Mouse (Mus musculus) lung, postnatal 36 days (tissue): ENCODE measurements around the gene Aff1.
A peak's percentile ranks its signal among the peaks of the same experiment; 100 is the strongest.

Source experiments
- DNase-seq: peaks from one replicate; pipeline ENCODE4 v3.0.0; 2022; ENCODE audit warnings: mixed read lengths

Aff1 gene

DNA sequence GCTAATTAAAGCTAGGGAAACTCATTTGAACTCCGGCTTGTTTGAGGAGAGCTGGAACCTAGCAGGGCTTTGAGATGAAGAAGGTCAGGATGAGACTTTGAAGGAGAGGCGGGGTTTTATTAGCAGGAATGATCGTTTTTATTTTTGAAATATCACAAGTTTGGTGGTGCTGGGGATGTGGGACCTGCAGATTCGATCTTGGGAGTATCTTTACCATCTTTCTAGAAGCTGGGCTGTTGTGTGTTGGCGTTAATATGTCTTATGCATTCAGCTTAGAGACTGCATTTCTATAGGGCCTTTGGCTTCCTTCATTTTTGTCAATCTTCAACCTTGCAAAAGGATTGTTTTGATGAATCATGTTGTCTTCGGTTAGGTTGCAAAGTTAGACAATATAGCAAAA lies 1.9 kb downstream of the Aff1 start:
- DNase-seq, result no peak

DNA sequence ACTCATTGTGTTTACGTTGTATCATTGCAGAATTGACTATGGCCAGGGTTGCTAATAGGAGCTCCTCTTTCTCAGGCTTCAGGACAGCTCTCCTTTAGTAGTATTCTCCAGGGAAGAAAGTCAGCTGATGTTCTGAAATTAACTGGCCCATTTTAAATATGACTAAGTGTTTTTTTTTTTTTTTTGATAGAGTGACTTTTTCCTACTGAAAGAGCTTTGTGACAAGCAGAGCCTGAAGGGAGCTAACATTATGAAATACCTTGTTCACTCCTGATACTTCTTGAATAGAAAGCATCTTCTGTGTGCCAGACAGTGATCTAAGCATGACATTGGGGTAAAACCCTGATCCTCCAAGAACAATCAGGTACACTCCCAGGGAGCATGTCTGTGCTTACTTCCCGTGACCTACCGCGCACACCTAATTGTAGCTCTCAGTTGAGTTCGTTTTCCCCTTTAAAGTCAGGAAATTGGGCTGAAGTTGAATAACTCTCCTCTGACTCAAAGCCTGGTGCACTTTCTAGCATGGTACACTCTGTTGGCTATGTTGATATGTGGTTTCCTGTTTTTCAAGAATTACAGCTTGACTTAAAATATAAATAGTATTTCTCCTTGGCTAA lies 5.8 kb downstream of the Aff1 start:
- DNase-seq, result no peak

DNA sequence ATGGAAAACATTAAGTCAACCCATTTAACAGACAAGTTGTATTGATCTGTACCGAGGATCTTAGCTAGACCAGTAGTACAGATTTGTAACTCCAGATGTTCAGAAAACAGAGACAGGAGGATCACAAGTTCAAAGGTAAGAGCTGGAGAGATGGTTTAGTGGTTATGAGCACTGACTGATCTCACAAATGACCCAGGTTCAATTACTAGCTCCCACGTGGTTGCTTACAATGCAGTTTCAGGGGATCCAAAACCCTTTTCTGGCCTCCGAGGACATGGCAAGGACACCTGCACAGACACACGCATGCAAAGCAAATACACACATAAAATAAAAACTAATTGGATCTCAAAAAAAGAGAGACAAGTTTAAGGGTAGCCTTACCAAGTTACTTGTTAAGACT lies 6.4 kb downstream of the Aff1 start:
- no peak for DNase-seq

DNA sequence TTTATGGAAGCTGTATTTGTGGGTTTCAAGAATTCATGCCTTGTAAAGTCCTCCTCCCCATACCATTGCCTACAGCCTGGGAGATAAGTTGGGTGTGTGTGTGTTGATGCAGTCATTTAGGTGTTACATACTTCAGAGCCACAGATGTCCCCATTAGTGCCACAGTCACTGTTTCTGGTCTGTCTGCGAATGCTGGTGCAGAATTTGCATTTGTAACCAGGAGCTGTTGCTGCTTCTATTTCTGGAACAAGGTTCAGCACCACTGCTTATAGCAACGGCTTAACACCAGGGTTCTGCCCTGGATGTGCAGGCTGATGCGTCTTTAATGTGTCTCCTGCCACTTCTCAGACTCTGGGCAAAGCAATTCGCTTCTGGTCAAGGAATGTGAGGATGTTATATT lies 7.4 kb downstream of the Aff1 start:
- DNase-seq, result peak; percentile 22

DNA sequence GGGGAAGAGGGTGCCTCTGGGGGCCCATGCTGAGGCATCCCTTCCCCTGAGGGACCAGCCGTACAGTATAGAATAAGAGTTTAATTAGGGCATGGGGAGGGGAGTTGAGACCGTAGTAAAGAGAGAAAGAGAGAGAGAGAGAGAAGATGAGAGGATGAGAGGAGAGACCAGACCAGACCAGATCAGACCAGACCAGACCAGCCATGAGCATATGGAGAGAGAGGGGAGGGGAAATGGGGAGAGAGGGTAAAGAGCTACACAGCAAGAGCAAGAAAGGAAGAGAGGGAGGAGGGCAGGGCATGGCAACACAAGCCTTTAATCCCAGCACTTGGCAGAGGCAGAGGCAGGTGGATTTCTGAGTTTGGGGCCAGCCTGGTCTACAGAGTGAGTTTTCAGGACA lies 8.5 kb downstream of the Aff1 start:
- DNase-seq, result no peak

DNA sequence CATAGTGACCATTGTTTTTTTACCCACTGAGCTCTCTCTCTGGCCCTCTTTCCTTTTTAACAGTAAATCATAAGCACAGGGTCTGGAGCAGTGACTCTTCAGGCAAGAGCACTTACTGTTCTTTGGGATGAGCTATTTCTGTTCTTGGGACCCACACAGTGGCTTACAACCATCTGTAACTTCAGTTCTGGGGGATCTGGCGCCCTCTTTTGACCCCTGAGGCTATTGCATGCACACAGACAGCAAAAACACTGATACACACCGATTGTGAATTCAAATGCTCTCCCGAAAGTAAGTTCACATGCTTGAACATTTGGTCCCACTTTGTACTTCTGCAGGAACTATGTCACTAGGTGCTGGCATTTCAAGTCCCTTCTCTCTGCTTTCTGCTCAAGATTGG lies 9.3 kb downstream of the Aff1 start:
- DNase-seq, result no peak

DNA sequence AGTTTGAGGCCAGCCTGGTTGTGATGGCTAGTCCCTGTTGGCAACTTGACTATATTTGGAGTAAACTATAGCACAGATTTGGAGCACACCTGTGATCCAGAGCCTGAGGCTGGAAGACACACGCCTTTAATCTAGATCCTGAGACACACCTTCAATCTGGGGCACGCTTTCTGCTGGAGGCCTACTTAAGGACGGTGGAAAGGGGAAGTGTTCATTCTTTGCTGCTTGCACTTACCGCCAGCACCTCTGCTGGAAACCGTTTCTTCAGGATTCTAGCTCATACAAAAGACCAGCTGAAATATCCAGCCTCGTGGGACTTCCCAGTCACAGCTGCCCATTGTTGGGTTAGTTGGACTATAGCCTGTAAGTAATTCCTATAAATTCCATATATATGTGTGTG lies 10.4 kb downstream of the Aff1 start:
- no peak for DNase-seq

DNA sequence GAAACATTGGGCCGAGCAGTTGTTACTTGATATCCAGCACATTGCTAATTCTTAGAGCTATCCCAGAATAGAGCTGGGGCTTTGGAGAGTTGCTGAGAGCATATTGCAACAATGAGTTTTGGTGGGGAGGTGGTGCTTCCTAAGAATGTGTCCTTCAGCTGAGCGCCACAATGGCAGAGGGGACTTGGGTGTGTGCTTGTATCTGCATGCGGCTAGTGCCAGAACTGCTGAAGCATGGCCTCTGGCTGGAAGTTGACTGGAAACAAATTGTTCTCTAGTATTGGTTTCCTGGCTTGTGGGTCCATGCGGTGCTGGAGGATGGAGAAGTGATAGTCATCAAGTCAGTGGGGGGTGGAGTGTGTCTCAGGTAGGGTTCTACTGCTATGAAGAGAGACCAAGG lies 13.2 kb downstream of the Aff1 start:
- DNase-seq, result no peak

DNA sequence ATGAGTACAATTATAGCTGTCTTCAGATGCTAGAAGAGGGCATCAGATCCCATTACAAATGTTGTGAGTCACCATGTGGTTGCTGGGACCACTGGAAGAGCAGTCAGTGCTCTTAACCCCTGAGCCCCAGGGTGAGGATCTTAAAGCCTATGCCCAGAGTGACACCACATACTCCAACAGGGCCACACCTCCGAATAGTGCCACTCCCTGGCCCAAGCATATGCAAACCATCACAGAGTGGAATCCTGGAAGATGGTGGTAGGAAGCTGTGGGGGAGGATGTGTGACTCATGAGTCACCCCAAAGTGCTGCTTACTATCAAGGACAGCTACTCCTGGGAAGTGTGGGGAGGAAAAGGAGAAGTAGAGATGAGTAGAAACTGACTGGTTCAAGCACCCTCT lies 13.7 kb downstream of the Aff1 start:
- peak; percentile 26 for DNase-seq

DNA sequence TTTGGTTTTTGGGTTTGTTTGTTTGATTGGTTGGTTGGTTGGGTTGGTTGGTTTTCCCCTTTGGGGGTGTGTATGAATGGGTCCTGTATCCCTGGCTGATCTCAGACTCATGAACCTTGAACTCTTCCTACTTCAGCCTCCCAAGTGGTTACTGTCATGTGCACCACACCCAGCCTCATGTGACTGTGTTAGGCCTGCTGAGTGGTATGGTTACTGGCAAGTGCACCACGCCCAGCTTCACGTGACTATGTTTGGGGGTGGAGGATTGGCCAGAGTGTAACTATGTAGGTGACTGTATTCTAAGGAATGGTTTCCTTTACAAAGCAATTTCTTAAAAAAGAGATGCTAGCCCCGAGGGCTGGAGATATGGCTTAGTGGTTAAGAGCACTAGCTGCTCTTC lies 16.9 kb downstream of the Aff1 start:
- DNase-seq, result peak; percentile 46

DNA sequence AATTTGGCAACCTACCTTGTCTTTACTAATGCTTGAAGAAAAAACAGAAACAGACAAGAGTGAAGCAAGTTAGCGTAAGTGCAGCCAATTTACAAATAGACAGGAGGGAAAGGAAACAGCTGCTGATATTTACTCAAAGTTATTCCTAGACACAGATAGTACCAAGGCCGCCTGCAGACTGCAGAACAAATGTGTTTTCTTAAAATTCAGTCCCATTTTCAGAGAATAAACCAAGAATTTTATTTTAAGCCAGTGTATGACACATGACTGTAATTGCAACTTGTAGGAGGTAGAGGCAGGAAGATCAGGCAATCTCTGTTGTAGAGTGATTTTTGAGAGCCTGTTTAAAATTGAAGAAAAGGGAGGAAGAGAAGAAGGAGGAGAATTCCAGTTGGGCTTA lies 19.7 kb downstream of the Aff1 start:
- no peak for DNase-seq

DNA sequence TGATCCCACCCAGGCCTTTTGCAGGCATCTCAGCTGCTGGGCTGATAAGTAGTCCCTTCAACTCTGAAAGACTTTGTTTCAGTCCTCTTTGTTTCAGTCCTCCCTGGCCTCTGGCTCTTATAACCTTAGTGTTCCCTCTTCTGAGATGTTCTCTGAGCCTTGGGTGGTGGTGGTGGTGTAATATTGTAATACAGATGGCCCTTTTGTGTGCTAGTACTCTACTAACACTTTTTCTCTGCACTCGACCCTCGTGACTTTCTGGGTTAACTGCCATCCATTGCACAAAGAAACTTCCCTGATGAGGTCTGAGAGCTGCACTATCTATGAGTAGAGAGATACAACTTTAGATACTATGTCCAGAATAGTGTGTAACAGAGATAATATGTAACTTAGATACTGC lies 21.2 kb downstream of the Aff1 start:
- no peak for DNase-seq

DNA sequence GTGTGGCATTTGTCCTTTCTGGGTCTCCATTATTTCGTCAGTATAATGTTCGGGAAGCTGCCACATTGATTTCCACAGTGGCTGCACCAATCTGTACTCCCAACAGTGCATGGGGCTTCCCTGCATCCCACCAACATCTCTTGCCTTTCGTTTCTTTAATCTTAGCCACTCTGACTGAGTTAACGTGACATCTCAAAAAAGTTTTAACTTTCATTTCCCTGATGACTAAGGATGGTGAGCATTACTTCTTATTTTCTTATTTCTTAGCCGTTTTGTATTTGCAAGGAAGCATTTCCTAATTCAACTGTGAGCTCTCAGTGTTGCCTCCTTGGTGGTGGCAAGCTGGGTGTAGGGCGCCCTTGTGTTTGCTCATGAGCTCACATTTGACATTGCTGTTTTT lies 22.8 kb downstream of the Aff1 start:
- no peak for DNase-seq

DNA sequence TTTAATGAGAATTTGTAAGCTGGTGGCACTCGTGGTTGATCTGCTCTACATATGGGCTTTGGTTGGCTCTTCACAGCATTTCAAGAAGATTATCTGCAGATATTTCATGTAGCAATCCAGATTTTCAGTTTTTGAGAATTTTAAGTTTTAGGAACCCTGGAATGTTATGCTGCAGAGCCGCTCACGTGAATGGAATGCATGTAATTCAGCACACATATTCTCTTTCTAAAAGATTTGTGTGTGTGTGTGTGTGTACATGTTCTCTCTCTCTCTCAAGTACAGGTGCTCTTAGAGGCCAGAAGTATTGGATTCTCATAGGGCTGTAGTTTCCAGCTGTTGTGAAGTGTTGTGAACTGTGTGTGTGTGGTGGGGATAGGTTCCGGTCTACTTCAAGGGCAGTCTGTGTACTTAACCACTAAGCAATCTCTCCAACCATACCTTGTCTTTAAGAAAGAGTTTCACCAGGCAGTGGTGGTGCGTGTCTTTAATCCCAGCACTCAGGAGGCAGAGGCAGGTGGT lies 24.7 kb downstream of the Aff1 start:
- DNase-seq, result no peak

DNA sequence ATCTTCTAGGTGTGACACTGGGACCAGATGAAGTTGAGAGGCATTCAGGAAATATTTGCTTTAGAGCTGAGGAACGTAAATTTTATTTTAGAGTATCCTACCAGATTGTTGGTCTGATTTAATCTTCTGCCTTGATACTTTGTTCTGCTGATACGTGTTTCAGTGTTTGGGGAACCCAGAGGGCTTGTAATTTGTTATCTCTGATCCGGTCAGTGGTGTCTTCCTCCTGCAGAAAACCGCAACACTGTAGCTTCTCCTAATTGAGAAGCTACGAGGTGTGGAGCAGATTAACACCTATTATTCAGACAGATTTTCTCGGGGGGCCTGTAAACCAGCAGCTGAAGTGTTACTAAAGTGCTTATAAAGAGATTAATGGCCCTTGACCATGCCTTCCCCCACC lies 27.0 kb downstream of the Aff1 start:
- no peak for DNase-seq

DNA sequence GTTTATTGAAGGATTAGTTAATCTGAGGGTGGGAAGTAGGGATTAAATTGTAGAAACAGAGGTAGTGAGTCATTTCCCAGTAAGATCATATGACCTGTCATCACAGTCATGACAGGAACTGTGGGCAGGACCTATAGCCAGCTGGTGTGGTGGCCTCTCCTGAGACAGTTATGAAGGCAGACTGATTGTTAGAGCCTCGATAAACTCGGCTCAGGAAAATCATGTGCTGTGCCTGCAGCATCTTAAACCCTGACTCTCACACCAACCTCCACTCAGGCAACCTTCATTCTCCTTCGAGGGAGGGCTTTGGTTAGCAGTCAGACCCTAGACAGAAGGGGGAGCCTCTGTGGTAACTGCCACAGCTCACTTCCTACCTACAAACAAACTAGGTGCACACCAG lies 27.7 kb downstream of the Aff1 start:
- no peak for DNase-seq

DNA sequence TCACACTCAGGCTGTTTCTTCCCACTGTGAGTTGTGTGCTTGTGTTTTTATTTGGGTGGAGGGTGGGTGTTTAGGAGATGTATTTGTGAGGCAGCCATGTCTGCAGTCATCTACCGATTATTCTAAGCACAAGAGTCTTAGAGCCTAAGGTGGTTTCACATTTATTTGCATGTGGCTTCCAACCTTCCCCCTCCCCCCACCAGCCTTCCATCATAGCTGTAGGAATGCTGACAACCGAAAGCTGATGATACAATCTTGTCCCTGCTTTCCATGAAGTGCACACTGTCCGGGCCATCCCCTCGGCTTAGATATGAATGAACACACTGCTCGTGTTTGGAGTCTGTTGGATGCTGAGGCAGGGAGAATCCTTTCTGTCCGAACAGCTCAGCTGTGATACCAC lies 28.8 kb downstream of the Aff1 start:
- no peak for DNase-seq

DNA sequence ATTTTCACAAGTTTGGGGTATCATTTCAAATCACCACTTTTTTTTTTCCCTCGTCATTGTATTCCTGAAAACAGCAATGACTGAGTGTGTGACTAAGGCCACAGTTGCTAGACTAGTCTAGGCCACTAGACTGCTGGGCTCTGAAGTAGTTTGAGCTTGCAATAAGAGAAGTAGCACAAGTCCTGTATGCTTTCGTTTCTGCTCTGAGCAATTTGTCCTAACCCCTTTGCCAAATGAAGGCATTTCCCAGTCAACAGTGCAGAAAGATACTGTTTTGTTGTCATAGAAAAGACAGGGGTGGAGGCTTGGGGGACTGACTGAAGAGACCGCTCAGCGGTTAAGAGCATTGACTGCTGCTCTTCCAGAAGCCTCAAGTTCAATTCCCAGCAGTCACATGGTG lies 29.3 kb downstream of the Aff1 start:
- peak; percentile 57 for DNase-seq

DNA sequence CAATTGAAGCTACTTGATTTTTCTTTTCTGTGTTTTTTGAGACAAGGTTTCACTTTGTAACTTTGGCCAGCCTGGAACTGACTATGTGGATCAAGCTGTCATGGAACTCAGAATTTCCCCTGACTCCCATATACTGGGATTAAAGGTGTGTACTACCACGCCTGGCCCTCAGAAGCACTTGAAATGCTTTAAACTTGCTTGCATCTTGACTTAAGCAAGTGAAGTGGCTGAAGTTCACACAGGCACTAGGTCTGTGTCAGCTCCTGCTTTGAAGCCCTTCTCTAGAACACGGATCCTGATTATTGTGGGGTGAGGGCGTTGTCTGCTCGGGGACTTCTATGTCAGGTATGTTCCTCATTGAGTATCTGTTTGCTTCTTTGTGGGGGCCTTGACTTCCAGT lies 30.5 kb downstream of the Aff1 start:
- DNase-seq, result peak; percentile 81

DNA sequence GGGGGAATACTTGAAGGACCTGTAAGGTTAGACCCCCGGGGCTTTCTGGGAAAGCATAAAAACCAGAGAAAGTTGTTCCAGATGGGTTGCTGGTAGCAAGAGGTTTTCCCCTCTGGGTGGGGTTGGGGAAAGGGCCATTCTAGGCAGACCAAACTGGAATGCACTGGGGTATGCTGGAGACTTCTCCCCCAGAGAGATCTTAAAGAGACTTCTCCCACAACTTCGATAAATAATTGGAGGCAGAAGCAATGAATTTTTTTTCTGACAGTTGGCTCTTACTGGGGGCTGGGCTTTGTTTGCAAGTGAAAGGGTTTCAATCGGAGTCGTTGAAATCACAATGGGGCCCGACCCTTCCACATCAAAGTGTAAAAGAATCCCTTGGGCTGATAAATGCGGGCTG lies 32.2 kb downstream of the Aff1 start:
- no peak for DNase-seq

DNA sequence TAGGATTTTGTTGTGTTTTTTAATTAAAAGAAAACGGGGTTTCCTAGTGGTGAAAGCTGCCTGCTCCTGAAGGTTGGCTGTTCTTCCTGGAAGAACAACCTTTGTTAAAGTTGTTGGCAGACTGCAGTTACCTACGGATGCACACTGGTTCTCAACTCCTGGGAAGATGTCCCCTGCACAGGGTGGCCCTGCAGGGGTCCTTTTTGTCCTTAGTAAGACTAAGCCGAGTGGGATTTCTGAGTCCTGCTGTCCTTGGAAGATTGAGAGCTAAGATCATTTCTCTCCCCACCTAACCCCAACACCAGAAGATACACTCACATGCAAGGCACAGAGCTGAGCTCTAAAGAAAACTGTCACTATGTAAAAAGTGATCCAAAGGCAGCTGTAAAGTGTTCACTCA lies 32.6 kb downstream of the Aff1 start:
- no peak for DNase-seq

DNA sequence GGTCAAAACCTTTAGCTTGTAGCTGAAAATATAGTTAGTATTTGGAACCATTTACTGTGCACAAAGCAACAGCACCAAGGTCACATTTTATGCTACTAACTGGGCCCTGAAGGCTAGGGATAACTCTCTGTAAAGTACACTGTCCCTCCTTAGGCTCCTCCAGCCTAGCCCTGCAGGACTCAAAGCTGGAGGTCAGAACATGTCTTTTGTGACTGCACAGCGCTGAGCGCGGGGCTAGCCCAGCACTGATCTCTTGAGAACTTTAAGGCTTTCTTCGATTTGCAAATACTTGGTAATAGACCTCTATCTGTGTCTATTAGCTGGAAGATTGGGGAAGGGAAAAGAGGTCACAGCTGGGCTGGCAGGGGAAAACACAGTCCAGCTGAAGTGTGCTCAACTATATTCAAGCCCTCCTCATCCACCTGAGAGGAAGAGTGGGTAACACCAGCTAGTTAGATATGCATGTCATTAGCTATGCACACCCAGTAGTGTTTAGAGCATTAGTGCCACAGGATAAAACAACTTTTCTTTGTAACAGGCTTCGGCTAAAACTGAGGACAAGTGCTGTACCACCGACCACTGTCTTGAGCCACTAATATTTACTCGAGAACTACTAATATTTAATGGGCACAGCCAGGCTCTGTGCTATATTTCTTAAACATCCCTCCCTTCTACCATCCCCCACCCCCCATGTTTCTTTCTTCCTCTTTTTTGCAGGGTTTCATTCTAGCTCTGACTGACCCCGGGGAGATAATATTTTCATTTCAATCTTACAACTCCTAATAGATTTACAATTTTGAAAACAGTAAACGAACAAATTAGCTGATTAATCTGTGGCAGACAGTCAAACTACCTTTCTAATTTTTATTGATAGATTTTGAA lies 33.3 kb downstream of the Aff1 start:
- DNase-seq, result no peak

DNA sequence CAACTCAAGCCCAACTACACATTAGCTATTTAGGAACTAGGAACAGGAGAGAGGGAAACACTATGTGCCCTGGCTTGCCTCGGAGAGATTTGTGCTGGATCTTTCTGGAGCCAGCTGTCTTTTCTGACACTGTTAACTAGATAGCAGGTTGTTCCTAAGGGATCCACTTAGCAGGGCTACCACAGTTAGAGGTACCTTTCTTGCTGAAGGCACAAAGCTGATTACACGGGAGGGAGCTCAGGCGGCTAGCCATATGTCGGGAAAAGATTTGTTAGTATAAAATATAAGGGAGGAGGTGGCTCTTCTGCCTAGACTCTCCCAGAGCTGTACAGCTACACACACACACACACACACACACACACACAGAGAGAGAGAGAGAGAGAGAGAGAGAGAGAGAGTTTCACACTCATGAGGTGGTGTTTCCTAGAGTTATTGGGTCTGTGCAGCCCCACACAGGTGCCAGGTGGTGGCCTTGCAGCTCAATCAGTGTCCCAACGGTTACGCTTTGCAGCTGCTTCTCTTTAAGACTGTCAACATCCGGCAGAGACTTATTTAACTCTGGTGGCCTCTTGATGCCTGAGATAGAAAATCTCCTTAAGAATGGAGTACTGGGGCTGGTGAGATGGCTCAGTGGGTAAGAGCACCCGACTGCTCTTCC lies 34.2 kb downstream of the Aff1 start:
- DNase-seq, result peak; percentile 32

DNA sequence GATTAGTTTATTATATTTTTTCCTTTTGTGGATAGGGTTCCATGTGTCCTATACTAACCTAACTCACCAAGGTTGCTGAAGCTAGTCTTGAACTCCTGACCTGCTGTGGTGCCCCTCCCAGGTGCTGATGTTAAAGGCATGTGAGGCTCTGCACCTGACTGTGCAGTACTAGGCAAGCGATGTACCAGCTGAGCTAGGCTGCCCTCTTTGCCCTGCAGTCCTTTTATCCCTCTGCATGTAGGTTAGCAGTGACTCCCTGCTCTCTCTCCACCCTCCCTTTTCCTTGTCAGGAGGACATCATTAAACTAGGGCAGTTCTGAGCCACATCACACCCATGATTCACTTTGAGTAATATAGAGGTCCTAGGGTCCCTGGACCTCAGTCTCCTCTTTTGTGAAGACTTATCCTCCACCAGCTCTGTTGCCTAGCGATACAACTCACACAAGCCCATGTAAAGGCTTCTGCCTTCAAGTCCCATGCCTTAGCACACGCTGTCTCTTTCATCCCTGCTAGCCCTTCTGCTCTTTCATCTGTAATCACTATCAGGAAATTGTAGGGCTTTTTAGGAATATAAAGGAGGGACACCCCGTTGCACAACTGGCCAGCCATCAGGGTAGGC lies 35.7 kb downstream of the Aff1 start:
- DNase-seq, result no peak
